Mouse (Mus musculus): ENCODE data around the gene Lcat. TPM values are rescaled to one million over a fixed set of nuclear protein-coding genes. Genes with fewer than 3 reads are reported as not detected.

Gene Lcat
- 0.44 TPM for polyA plus RNA-seq (2017; shearing (Covaris generic))

DNA sequence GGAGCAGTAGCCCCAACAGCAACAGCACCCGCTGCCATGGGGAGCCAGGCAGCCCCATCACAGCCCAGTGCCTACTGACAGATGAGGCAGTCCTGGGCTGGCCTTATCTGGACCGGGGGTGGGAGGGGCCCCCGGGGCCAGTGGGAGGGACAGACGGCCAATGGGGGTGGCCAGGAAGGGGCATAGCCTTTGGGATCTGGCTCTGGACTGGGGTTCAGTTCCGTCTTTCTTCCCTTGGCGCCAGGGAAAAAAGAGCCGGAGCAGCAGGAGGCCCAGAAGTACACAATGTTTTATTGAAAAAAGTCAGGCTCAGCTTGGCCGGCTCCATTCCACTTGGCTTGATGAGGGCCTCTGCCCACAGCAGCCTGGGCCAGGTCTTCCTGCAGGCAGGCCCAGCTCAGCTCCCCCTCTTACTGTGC lies at the start of gene Lcat:
Gene Lcat (minus strand): TSS at position 62 of the 419 bp plus-strand sequence.

DNA sequence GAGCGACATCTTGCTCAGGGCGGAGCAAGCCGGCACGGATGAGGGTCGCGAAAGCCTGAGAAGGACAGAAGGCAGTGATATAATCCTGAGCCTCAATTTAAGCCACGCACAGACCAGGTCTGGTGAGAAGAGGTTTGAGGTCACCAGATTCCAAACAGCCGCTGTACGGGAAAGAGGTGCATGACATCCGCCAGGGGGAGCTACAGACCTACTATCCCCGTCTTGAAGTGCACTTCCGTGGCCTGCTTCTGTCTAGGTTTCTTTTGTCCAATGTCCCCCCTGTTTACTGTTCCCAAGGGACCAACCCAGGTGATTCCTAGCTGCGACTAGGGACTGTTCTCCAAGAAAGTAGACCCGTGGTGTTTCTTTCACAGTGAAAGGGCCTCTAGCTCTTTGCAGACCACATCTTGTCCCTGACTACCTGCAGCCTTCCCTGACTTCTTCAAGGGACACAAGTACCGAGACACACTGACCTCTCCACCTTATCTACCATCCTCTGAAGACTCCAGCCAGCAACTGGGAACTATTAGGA lies 47.7 kb upstream of the Lcat start, which contains the start of gene Dus2:
Gene Dus2 (plus strand): TSS at position 482 of the 532 bp plus-strand sequence.

DNA sequence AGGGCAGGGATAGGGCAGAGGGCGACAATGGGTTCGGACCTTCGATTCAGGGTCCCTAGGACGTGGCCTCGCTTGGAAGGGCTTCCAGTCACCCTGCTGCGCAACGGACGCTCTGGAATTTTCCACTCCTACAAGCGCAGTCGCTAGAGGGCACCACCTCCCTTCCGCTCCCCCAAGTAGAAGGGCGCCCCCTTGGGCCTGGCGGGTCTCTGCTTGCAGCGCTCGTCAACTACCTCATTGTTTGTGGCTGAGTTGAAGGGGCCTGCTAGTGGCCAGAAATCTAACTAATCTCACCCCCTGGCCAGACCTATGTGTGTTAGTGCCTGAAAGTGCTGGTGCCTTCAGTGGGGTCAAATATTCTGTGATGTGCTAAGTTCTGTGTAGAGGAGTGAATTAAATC lies 36.1 kb upstream of the Lcat start, which contains the start of gene Dpep3:
Gene Dpep3 (minus strand): TSS at position 105 of the 400 bp plus-strand sequence.

DNA sequence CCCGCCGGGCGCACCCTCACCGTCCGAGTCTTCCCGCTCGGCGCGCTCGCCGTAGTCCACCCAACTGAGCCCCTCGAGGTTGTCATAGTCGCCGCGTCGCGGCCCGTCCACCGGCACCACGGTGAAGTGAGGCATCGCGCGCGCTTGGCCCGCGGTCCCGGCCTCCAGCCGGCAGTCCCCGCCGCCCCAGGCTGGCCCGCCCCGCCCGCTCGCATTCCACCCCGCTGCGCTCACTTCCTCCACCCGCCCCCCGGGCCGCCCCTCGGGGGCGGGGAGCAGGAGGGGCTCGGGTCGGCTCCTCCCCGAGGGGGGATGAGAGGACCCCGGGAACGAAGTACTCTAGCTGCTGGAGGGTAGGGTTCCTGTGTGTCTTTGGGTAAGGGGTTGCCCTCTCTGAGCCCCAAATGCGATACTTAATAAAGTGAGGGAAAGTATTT lies 22.7 kb upstream of the Lcat start, which contains the start of gene Slc12a4:
Gene Slc12a4 (minus strand): TSS at position 193 of the 437 bp plus-strand sequence.

DNA sequence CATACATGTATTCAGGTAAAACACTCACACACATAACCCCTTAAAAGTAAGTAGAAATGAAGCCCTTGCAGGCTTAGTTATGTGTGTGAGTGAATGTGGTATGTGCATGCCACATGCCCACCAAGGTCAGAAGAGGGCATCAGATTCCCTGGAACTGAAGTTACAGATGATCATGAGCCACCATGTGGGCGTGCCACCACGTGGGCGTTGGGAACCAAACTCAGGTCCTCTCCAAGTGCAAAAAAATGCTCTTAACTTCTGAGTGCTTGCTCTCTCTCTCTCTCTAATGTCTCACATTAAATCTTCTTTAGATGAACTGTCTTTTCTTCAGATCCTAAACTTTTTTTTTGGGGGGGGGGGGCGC lies 4.9 kb downstream of the Lcat start, which contains the start of gene Psmb10:
Gene Psmb10 (minus strand): TSS at position 139 of the 364 bp plus-strand sequence.

DNA sequence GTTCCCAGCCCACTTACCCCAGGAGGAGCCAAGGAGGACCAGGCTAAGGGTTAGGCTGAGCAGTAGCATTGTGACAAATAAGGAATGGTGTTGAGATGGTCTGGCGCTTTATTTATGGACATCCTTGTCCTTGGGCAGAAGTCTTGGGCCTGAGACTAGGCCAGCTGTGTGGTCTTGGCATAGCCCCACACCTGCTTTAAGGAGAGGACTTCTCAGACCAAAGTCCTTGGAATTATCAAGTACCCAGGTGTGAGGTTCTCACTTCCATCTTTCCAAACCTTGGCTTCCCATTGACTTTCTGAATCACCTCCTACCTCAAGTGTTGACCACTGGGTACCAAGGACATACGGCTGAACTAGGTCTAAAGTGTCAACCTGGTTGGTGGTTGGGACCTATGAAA lies 9.4 kb downstream of the Lcat start, which contains the start of gene Ctrl:
Gene Ctrl (minus strand): TSS at position 101 of the 400 bp plus-strand sequence.

DNA sequence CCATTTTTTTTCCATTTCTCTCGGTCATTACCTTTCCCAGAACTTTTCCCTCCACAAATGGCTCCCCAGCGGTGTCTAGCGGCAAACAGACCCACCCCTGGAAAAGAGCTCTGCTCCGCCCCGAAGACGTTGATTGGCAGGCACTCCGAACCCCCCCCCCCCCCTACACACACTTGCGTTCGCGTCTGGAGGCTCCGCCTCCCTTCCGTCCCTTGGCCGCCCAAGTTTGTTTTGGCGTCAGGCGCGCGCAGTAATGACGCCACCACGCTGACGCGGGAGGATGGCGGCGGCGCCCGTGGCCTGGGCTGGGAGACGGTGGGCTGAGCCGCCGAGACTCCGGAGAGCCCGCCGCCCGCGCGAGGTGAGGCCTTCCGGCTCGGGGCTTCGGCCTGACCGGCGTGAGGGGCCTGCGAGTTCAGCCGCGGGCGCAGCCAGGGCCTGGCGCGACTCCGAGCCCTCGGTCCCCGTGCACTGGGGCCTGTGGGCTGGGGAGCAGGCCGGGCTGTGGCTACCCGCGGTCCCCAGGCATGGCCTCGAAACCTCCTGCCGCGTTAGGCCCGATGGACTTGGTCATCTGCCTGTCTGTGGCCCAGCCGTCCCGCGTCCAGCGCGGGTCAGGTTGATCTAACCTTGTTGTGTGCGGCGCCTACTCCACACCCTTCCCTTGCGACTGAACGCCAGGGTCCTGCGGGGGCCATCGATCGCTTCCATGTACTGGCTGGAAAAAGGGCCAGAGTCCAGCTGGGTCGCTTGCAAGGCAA lies 42.8 kb downstream of the Lcat start, which contains the start of gene Pskh1:
Gene Pskh1 (plus strand): TSS at position 262 of the 761 bp plus-strand sequence.

DNA sequence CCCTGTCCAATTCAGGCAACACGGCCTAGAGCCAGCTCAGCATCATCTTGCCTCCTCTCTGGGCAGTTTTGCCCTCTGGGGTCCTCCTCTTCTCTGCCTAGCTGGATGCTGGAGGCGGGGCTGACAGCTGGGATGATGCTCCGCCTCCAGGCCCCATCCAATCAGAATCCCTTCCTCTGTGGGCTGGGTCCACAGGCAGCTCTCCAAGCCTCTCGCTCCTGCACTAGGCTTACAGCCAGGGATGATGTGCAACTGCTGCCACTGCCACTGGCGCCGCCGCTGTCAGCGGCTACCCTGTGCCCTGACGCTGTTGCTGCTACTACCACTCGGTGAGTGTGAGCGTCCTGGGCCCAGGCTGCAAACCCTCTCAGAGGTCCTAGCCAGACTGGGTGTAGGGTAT lies 49.8 kb downstream of the Lcat start, which contains the start of gene Nrn1l:
Gene Nrn1l (plus strand): TSS at position 229 of the 400 bp plus-strand sequence.

Other genes starting within 250 kb of the Lcat start
- gene Acd, start 242.3 kb downstream of the Lcat start, polyA plus RNA-seq (2017; shearing (Covaris generic)), result 75.1 TPM
- 9.0 TPM for gene Pard6a, start 242.2 kb downstream of the Lcat start, polyA plus RNA-seq (2017; shearing (Covaris generic))
- gene 4933405L10Rik, start 235.7 kb downstream of the Lcat start, polyA plus RNA-seq (2017; shearing (Covaris generic)), result not detected
- gene Enkd1, start 235.2 kb downstream of the Lcat start, polyA plus RNA-seq (2017; shearing (Covaris generic)), result 2.1 TPM
- 5.2 TPM for gene Gfod2, start 184.7 kb downstream of the Lcat start, polyA plus RNA-seq (2017; shearing (Covaris generic))
- gene Ranbp10, start 116.0 kb downstream of the Lcat start, polyA plus RNA-seq (2017; shearing (Covaris generic)), result 23.6 TPM
- gene Tsnaxip1, start 115.7 kb downstream of the Lcat start, polyA plus RNA-seq (2017; shearing (Covaris generic)), result 0.85 TPM
- gene Cenpt, start 90.1 kb downstream of the Lcat start, polyA plus RNA-seq (2017; shearing (Covaris generic)), result 19.7 TPM
- gene Thap11, start 88.2 kb downstream of the Lcat start, polyA plus RNA-seq (2017; shearing (Covaris generic)), result 36.7 TPM
- 12.7 TPM for gene Nutf2, start 82.8 kb downstream of the Lcat start, polyA plus RNA-seq (2017; shearing (Covaris generic))
- 80.7 TPM for gene Edc4, start 62.5 kb downstream of the Lcat start, polyA plus RNA-seq (2017; shearing (Covaris generic))
- 1.1 TPM for gene Nrn1l, start 49.8 kb downstream of the Lcat start, polyA plus RNA-seq (2017; shearing (Covaris generic))
- gene Pskh1, start 42.9 kb downstream of the Lcat start, polyA plus RNA-seq (2017; shearing (Covaris generic)), result 28.6 TPM
- gene Ctrl, start 9.5 kb downstream of the Lcat start, polyA plus RNA-seq (2017; shearing (Covaris generic)), result 2.1 TPM
- gene Psmb10, start 4.9 kb downstream of the Lcat start, polyA plus RNA-seq (2017; shearing (Covaris generic)), result 402 TPM
- gene Slc12a4, start 22.7 kb upstream of the Lcat start, polyA plus RNA-seq (2017; shearing (Covaris generic)), result 19.6 TPM
- not detected for gene Dpep3, start 36.0 kb upstream of the Lcat start, polyA plus RNA-seq (2017; shearing (Covaris generic))
- 18.3 TPM for gene Dus2, start 48.0 kb upstream of the Lcat start, polyA plus RNA-seq (2017; shearing (Covaris generic))
- 0.49 TPM for gene Dpep2nb, start 62.6 kb upstream of the Lcat start, polyA plus RNA-seq (2017; shearing (Covaris generic))
- gene Ddx28, start 68.5 kb upstream of the Lcat start, polyA plus RNA-seq (2017; shearing (Covaris generic)), result 15.7 TPM
- gene Nfatc3, start 115.5 kb upstream of the Lcat start, polyA plus RNA-seq (2017; shearing (Covaris generic)), result 139 TPM
- gene Esrp2, start 193.6 kb upstream of the Lcat start, polyA plus RNA-seq (2017; shearing (Covaris generic)), result 1.2 TPM
- 9.0 TPM for gene Pla2g15, start 207.0 kb upstream of the Lcat start, polyA plus RNA-seq (2017; shearing (Covaris generic))
- 35.5 TPM for gene Slc7a6, start 225.5 kb upstream of the Lcat start, polyA plus RNA-seq (2017; shearing (Covaris generic))

Measured in CD4-positive, CD25-positive, alpha-beta regulatory T cell (primary cell).